Mouse (Mus musculus) small intestine, adult 2 months (tissue): ENCODE results near the gene Ucp2.
"Not testable (repeated sequence)": the region's sequence is repeated elsewhere in the genome, so short reads cannot be mapped to it uniquely, and the experiment has no call there.

Source experiments
- CTCF ChIP-seq: fragments of 200-500 bp; IDR thresholded peaks from 2 replicates; pipeline ENCODE4 v1.5.1; 2012; ENCODE audit warnings: low read depth, mild to moderate bottlenecking, control low read depth, inconsistent platforms, low read length, moderate library complexity, mixed read lengths; ENCODE audit not compliant: insufficient replicate concordance, insufficient read length; ENCODE audit errors: extremely low read depth
- POLR2A ChIP-seq: fragments of 200-500 bp; IDR thresholded peaks from 2 replicates; pipeline ENCODE4 v1.6.1; 2012; ENCODE audit warnings: low read depth, mild to moderate bottlenecking, control low read depth, inconsistent platforms, low read length, moderate library complexity

DNA sequence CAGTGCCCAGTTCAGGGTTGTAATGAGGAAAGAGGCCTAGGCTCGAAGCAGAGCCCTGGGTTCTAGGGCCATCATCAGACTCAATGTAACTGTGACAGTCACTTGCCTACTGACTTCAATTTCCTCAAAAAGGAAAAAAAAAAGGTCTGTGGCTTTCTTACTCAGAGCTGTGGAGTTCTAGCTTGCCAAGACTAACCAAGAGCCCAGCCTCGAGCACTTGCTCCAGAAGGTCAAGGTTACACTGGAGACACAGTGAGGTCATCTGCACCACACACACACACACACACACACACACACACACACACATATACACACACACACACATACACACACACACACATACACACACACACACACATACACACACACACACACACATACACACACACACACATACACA lies 11.1 kb upstream of the Ucp2 start:
- TF ChIP-seq CTCF, POLR2A: not testable (repeated sequence)
